Mouse (Mus musculus): ENCODE data around the gene Cby1.
"Not testable (repeated sequence)": the region's sequence is repeated elsewhere in the genome, so short reads cannot be mapped to it uniquely, and the experiment has no call there.

Cby1 gene

DNA sequence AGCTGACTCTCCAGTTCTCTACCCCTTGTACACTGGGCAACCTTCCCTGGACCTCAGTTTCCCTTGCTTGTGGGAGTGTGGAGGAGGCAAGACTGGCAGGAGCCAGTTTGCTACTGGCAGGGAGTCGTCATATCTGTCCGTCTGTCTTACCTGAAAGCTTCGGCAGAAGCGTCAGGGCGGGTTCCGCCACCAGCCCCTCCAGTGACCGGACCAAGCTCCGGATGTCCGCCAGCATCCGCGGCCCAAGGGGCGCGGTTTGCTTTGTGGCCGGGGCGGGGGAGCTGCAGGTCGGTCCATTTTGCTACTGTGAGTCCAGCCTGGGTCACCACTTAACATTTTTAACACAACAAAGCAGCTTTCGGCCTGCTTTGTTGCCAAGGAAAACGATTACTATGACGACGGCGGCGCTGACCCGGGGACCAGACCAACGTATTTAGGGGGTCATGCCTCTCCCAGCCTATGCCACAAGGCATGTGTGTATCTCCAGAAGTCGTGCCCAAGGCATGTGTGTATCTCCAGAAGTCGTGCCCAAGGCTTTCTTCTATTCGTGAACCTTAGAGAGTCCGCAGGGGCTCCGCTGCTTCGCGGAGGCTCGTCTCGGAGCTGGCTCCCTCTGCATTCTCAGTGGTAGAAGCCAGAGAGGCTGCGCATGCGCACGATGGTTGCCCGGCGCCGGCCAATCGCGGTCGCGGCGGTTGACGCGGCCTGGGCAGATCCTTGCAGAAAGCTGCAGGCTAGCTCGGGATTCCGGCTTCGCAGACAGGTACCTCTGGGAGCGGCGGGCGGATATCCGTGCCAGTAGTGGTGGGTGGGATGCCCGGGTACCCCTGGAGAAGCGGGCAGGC lies at the start of gene Cby1, which contains the start of gene Fam227a:
TSS of gene Cby1 (plus strand) at position 669 of the 845 bp plus-strand sequence.
TSS of gene Fam227a (minus strand) at position 426 of the 845 bp plus-strand sequence.
- DNase-seq (ENCODE audit: low spot score in 2 of 2), result peak; percentile 94 to 96

DNA sequence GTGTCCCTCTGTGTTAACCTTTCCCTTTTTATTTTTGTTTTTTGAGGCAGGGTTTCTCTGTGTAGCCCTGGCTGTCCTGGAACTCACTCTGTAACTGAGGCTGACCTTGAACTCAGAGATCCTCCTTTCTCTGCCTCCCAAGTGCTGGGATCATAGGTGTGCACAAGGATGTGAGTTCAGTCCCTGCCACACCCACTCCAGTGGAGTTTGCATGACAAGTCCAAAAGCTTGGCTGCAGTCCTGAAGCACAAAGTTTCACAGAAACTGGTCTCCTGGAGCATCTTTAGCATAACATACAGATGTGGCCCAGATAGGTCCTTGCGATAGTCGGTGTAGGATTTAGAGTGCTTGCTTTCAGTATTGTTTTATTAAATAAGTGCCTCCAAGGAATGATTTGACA lies 49.8 kb upstream of the Cby1 start:
- DNase-seq (ENCODE audit: low spot score in 2 of 2), result no peak

DNA sequence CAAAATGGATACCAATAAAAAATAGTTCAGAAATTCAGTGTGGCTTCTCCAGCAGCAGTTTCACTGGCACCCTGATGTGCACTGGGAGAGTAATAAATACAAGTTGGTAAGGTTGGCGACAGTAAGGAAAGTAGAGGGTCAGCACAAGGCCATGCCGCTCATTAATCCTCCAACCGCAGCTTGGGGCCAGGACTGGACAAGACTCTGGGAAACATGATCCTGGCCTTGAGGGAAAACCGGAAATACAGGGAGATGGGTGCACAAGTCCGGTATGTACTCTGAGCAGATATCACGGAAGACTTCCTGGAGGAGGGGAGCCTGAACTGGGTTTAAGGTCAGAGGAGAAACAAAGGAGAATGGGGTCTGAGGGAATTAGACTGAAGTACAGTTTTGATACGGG lies 43.5 kb upstream of the Cby1 start:
- no peak for DNase-seq (ENCODE audit: low spot score in 2 of 2)

DNA sequence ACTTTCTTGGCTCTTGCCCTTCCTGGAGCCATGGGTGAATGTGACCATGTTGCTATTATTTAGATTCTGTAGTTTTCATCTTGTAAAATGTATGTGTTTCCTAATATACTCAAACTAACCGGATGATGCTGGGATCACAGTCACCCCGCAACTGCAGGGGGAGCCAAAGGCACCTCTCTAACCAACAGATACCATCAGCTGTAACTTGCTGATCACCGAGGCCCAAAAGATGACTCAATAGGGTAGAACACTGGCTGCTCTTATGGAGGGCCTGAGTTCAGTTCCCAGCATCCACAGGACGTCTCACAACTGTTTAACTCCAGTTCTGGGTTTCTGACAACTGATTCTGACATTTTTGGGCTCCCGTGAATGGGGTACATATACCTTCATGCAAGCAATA lies 42.3 kb upstream of the Cby1 start:
- DNase-seq (ENCODE audit: low spot score in 2 of 2), result no peak

DNA sequence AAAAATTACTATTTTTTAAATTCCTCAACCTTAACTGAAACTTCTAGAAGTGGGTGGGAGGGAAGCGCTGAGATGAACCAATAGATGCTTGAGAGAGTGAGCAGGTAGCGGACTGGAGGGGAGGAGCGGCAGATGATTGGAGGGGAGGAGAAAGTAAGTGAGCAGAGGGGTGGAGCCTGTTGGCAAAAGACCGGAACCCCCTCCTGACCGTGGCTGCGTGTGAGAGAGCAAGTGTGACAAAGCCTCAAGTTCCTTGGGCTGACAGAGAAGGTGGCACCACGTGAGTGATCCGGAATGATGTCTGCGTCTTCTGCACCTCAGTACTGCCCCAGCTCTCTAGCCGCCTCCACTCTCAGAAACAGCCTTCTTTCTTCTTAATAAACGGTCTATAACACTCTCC lies 41.9 kb upstream of the Cby1 start:
- DNase-seq (ENCODE audit: low spot score in 2 of 2), result no peak

DNA sequence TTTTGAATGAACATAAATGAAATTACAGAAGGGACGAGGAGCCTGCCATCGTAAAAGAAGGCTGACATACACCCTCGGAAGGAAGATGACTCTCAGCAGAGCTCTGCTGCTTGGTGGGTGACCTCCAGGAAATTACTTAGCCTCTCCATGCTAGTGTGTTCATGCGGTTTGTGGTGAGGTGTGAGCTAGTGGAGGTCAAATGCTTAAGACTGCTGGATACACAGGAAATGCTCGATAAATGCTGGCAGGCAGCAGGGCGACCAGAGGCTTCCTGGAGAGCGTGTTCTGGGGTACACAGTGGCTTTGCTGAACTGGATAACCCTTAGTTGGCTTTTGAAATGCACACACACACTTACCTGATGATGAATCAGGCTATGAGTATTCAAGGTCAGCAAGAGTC lies 40.5 kb upstream of the Cby1 start:
- peak in 1 of 2 experiments; percentile 23 for DNase-seq (ENCODE audit: low spot score in 2 of 2)

DNA sequence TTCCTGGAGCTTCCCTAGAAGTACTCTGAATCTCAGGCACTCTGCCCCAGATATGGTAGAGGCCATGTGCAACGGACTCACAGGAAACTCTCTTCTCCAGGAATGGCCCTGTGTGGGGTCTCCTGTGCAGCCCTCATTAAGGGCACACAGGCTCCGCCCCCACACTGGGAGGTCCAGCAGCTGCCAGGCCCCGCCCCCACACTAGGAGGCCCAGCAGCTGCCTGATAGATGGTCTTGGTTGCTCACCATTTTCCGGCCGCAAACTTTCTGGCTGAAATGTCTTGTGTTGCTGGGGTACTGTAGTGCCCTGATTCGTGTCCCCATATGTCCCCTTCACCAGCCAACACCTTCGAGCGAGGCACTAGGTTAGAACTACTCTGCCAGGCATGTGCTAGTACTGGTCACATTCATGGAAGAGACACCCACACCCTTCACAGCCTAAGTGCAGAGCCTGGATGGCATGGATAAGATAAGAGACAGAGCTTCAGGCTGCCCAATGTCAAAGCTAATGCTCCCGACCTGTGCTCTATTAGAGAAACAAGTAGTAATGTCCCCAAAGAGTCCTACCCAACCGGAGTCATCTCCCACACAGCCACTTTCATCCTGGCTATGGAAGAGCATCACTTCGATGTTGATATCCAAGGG lies 39.1 kb upstream of the Cby1 start:
- peak in 1 of 2 experiments; percentile 57 for DNase-seq (ENCODE audit: low spot score in 2 of 2)

DNA sequence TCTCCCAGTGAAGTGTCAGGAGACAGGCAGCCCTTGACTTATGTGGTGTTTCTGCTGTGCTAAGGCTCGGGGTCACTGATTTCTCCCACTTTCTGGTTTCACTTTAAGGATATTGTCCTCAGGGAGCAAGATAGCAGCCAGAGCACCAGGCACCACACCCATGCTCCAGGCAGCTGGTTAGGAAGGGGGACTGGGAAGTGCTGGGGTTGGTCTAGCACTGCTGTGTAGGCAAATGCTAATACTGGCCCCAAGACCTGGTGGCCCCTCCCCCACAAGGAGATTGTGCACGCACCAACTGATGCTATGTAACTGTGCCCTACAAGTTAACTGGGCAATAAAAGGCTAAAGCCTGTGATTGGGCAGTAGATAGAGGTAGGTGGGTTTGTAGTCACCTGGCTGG lies 28.5 kb upstream of the Cby1 start:
- DNase-seq (ENCODE audit: low spot score in 2 of 2), result no peak

DNA sequence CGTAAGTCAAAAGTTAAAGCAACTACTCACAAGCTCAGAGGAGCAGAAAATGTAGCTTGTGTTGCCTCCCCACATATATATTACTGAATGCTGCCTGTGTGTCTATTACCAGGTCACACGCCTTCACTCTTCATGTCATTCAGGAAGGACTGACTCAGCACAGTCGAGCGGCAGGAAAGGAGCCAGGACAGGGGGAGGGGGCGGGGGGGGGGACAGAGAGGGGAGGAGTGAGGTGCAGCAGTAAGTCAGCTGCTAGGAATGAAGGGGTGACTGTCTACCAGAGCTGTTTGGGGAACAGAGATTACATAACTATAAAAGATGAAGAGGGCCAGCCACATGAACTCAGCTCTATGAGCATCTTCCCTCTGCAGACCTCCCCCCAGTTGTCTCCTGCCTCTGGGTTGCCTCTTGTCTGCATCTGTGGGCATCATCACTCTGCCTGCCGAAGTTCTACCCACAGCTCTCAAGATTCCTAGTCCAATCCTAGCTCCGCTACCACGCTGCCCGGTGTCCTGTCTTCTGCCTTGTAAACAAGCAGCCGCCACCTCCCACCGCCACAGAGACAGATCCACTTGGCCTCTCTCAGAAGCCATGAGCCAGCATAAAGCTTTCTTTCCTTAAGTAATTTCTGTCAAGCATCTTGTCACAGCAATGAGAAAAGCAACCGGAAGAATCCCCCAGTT lies 17.7 kb upstream of the Cby1 start:
- DNase-seq (ENCODE audit: low spot score in 2 of 2), result no peak

DNA sequence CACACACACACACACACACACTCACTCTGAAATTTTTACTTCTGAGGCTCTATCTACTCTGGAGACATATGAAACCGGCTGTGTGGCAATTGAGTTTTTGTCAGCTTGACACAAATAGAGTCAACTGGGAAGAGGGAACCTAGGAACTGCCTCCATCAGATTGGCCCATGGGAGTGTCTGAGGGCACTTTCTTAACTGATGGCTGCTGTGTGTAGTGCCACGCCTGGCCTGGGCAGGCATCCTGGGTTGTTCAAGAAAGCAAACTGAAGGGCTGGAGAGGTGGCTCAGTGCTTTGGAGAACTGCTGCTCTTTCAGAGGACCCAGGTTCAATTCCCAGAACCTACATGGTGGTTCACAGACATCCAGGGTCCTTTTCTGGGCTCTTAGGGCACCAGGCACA lies 13.5 kb upstream of the Cby1 start:
- DNase-seq (ENCODE audit: low spot score in 2 of 2), result no peak

DNA sequence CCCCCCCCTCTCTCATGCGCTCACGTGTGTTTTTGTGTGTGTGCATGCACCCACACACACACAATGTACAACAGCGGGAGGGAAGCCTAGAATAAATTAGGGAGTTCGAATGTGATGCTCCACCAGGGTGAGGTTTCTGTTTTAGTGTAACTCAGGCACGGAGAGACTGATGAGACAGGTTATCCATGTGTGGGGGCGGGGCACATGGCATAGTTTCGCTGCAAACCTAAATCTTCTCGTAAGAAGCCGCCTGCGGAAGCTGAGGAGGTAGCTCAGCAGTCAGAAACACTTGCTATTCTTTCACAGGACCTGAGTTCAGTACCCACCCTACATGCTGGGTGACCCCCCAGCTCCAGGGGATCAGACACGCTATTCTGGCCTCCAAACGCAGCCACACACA lies 10.9 kb upstream of the Cby1 start:
- DNase-seq (ENCODE audit: low spot score in 2 of 2), result no peak

DNA sequence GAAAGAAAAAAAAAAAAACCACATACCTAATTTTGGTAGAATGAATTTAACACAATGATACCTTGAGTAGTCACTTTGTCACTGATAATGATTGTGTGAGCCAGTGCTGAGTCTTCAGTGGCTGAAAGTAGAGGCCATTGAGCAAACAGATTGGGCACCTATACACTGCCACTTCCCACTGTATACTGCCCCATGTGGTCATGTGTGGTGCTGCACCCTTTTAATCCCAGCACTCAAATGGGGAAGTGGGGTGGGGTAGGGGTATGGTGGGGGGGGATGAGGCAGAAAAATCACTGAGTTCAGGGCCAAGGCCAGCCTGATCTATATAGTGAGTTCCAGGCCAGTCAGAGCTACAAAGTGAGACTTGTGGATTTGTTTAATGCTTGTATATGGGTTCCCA lies 8.4 kb upstream of the Cby1 start:
- DNase-seq (ENCODE audit: low spot score in 2 of 2), result no peak

DNA sequence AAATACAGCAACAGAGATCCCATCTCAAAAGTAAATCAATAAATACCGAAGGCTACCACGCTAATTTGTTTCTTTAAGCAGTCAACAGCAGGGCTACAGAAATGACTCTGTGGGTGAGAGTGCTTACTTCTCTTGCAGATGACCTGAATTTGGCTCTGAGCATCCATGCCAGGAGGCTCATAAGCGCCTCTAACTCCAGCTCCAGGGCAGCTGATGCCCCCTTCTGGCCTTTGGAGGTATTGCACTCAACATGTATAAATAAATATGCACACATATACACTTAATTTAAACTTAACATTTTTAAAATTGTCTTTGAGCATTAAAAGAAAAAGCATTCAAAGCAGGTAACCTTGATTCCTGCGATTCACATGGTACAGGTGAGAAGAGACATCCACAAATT lies 7.5 kb upstream of the Cby1 start:
- no peak for DNase-seq (ENCODE audit: low spot score in 2 of 2)

DNA sequence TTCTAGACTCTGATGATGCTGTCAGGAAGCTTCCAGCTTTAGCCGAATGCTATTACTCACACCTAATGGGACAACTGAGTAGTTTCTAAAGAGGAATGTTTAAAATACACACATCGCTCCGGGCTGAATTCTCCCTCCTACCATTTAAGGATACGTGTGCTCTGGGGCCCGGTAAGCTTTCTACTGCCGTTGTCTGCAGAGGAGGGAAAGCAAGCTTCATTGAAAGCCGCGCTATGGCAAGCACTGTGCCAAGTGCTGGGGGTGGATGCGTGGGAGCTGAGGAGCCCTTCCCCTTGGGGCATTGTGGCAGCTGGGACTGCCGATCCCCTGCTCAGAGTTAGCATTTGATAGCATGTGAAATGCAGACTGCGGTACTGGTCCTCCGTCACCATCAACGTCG lies 2.5 kb upstream of the Cby1 start:
- DNase-seq (ENCODE audit: low spot score in 2 of 2), result no peak

DNA sequence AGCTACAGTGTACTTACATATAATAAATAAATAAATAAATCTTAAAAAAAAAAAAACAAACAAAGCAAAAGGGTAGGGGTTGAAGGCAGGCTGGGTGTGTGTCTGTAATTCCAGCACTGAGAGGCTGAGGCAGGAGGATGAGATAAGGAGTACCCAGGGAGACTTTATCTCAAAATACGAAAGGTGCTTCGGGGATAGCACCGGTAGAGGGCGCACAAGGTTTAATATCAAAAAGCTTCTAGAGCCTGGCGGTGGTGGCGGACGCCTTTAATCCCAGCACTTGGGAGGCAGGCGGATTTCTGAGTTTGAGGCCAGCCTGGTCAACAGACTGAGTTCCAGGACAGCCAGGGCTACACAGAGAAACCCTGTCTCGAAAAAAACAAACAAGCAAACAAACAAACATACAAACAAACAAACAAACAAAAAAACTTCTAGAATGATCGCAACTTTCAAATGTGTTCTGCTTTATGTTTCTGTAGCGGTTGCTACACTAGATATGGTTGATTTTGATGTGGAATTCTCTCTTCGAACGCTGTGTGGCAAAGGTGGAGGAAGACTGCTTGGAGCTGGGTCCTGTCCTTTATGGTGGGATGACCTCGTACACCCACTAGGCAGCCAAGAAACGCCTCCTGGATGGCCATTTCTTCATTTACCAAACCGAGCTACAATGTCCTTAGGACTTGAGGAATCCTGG lies 1.0 kb upstream of the Cby1 start:
- DNase-seq (ENCODE audit: low spot score in 2 of 2), result peak; percentile 56 to 81

DNA sequence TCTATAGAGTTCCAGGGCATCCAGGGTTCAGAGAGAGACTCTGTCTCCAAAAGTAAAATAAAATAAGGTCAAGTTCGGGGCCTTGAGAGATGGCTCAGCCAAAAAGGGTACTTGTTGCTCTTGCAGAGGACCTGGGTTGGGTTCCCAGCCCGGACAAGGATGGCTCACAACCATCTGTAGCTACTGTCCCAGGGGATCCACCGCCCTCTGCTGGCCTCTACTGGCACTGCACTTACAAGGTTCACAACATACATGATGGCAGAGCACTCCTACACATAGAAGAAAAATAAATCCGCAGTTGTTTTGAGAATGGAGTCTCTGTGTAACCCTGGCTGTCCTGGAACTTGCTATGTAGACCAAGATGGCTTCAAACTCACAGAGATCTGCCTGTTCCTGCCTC lies 2.9 kb downstream of the Cby1 start:
- DNase-seq (ENCODE audit: low spot score in 2 of 2), result no peak

DNA sequence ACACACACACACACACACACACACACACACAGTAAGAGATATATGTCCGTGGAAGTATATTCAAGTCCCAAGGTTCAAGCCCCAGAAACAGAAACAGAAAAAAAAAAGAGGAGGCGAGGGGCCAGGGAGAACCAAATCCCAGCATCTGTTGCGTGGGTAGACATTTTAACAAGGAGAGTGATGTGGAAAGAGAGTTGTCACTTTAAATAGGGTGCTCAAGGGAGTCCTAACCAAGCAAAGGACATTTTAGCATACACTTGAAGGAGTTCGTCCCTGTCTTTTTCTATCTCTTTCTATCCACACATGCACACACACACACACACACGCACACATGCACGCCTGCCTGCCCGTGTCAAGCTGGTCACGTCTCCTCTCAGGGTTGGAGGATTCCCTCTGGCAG lies 5.7 kb downstream of the Cby1 start:
- DNase-seq (ENCODE audit: low spot score in 2 of 2), result no peak

DNA sequence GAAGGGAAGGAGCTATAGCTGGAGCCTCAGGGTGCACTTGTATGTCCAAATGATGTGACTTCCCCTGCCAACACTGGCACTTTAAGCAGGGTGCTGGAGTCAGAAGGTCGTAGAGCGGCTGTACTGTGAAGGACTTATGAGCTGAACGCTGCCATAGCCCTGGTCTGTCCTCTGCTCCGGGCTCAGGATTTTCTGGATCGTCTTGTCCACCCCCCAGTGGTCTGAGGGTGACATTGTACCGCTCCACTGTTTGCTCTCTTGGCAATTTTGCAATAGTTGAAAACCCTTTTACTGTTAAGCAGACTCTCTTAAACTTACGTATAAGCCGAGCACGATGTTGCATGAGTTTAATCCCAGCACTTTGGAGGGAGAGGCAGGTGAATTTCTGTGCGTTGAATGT lies 10.2 kb downstream of the Cby1 start:
- no peak for DNase-seq (ENCODE audit: low spot score in 2 of 2)

DNA sequence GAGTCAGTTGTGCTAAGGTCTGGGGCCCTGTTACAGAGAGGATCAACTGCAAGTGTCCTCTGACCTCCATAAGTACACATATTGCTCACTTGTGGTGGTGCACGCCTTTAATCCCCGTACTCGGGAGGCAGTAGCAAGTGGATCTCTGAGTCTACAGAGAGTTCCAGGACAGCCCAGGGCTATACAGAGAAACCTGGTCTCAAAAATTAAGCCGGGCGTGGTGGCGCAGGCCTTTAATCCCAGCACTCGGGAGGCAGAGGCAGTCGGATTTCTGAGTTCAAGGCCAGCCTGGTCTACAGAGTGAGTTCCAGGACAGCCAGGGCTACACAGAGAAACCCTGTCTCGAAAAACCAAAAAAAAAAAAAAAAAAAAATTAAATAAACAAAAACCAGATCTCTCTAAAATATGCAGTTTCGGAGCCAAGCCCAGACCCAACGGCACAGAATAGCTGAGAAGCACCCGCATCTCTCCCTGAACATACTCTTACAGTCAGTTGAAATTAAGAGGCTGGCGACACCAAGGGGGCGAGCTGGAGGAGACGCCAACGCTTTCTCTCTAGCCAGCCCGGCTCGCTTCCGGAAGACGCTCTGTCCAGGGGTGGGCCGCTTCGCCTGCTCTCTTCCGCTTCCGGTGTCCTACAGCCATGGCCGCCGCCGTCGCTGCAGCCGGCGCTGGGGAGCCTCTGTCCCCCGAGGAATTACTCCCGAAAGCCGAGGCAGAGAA lies 11.4 kb downstream of the Cby1 start, which contains the start of gene Tomm22:
TSS of gene Tomm22 (plus strand) at position 613 of the 723 bp plus-strand sequence.
- DNase-seq (ENCODE audit: low spot score in 2 of 2), result peak; percentile 84 to 89

DNA sequence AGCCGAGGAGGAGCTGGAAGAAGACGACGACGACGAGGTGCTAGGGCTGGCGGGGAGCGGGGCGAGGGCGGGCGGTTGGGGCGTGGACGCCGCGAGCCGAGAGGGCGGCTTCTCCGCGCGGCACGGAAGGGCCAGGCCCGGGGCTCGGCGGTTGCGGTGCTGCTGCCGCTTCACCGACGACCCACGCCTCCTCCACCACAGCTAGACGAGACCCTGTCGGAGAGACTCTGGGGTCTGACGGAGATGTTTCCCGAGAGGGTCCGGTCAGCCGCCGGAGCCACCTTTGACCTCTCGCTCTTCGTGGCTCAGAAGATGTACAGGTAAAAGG lies 11.9 kb downstream of the Cby1 start:
- no peak for DNase-seq (ENCODE audit: low spot score in 2 of 2)

DNA sequence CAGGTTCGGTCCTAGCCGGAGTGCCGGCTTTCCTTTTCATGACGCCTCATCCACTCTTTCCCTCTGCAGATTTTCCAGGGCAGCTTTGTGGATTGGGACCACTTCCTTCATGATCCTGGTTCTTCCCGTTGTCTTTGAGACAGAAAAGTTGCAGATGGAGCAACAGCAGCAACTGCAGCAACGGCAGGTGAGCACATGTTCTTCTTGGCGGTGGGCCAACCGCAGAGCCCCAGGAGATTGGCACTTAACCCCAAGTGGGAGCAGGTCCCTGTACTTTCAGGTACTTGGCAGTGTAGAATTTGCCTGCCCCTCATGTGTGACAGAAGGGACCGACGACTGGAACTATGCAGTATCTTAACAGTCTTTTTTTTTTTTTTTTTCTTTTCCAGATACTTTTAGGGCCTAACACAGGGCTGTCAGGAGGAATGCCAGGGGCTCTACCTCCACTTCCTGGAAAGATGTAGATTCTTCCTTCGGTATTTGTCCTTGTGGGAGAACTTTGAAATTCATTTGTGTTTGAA lies 12.9 kb downstream of the Cby1 start:
- not testable (repeated sequence) for DNase-seq (ENCODE audit: low spot score in 2 of 2)

All from urinary bladder, postnatal 4 days (tissue).